Mouse (Mus musculus) lung, embryonic 14.5 days (tissue): ENCODE measurements around the gene Paf1. TPM values are rescaled to one million over a fixed set of nuclear protein-coding genes. Genes with fewer than 3 reads are reported as not detected.

Source experiments
- ATAC-seq: fragments of 200-750 bp; cut with Nextera tagmentation; 2 replicates; pipeline ENCODE4 v1.8.0; 2017; ENCODE audit warnings: mild to moderate bottlenecking, moderate TSS enrichment, moderate library complexity; ENCODE audit not compliant: insufficient read depth
- DNase-seq: peaks from one replicate; pipeline ENCODE4 v3.0.0-alpha.2; 2015
- H3K27ac ChIP-seq: fragments of 300-500 bp; sonication (generic); 2 replicates; pipeline ENCODE4 v1.5.1; 2014; ENCODE audit warnings: low read depth, mild to moderate bottlenecking, moderate library complexity
- H3K27me3 ChIP-seq: fragments of 300-500 bp; sonication (generic); 2 replicates; pipeline ENCODE4 v1.6.1; 2014; ENCODE audit warnings: low read length, control low read depth; ENCODE audit not compliant: insufficient read depth
- H3K36me3 ChIP-seq: fragments of 300-500 bp; sonication (generic); 2 replicates; pipeline ENCODE4 v1.6.1; 2014; ENCODE audit warnings: control low read depth; ENCODE audit not compliant: insufficient read depth
- H3K4me1 ChIP-seq: fragments of 300-500 bp; sonication (generic); 2 replicates; pipeline ENCODE4 v1.6.1; 2014; ENCODE audit warnings: antibody characterized with exemption, control low read depth; ENCODE audit not compliant: insufficient read depth
- H3K4me2 ChIP-seq: fragments of 300-500 bp; sonication (generic); 2 replicates; pipeline ENCODE4 v1.6.1; 2014; ENCODE audit warnings: mild to moderate bottlenecking
- H3K4me3 ChIP-seq: fragments of 300-500 bp; sonication (generic); 2 replicates; pipeline ENCODE4 v1.5.1; 2014; ENCODE audit warnings: low read depth, low read length
- H3K9ac ChIP-seq: fragments of 300-500 bp; sonication (generic); 2 replicates; pipeline ENCODE4 v1.6.1; 2014
- H3K9me3 ChIP-seq: fragments of 300-500 bp; sonication (generic); 2 replicates; pipeline ENCODE4 v1.6.1; 2016; ENCODE audit warnings: low read depth, low read length, control low read depth
- CTCF ChIP-seq: IDR thresholded peaks from 2 replicates; pipeline ENCODE4 v1.5.1; 2016; ENCODE audit warnings: antibody characterized with exemption, low read depth
- WGBS: fragments of 180-500 bp; shearing (Covaris S2); extraction: QIAGEN DNeasy Blood & Tissue Kit; methylation state at CpG from one replicate; pipeline ENCODE4 v1.1.7; 2014; 5-methylcytosine and 5-hydroxymethylcytosine counted together
- polyA plus RNA-seq: library from polyadenylated mRNA; unstranded; fragments of >200 nt; fragmentation: Nextera tagmentation; extraction: Ambion mirVana; gene quantifications from 2 replicates; pipeline ENCODE4 v1.2.1, GENCODE M21; 2014

Paf1 gene
- polyA plus RNA-seq = 73.1 and 75.4 TPM in 2 replicates

- TF ChIP-seq CTCF = no peak
- DNase-seq (peak; percentile 99), ATAC-seq (peak; percentile 97)
- Histone ChIP-seq H3K4me2 (peak within 1 kb of the TSS; percentile 91), H3K4me1 (peaks cover 6% of the 10 kb centered on the region; the same call in 1 of the 2 replicates), H3K9me3 (no peaks in the 10 kb centered on the region), H3K36me3 (peaks cover 54% of the 10 kb centered on the region), H3K27ac (peak within 1 kb of the TSS; percentile 58), H3K4me3 (peak within 1 kb of the TSS; percentile 73), H3K9ac (peak within 1 kb of the TSS; percentile 82), H3K27me3 (no peaks in the 10 kb centered on the region)
- WGBS = under 1% methylated on average over 58 of the region's 58 CpGs
Observed at GRCm38 (mm10) chr7:28392429-28393271, at the start of gene Paf1, which contains the start of gene Med29. Gene Paf1, plus strand, starts transcription at chr7:28392951. Gene Med29, minus strand, starts transcription at chr7:28392708.

GRCm38 (mm10) chr7:28344637-28345036 lies 48.1 kb upstream of the Paf1 start:
- no peak overlapping the region for H3K27ac ChIP-seq
- H3K9me3 ChIP-seq = no peaks in the 10 kb centered on the region
- peak; percentile 89 for TF ChIP-seq CTCF
- H3K4me2 ChIP-seq = no peak overlapping the region
- no peak overlapping the region for H3K9ac ChIP-seq
- H3K4me3 ChIP-seq = no peak overlapping the region
- ATAC-seq (peak; percentile 18; the same call in 1 of the 2 replicates), DNase-seq (peak; percentile 90)
- no peaks in the 10 kb centered on the region for H3K4me1 ChIP-seq
- WGBS = 1% methylated on average over 4 of the region's 4 CpGs
- H3K36me3 ChIP-seq = no peaks in the 10 kb centered on the region
- H3K27me3 ChIP-seq = no peaks in the 10 kb centered on the region

GRCm38 (mm10) chr7:28347746-28348145 lies 45.0 kb upstream of the Paf1 start:
- H3K27me3 ChIP-seq = no peaks in the 10 kb centered on the region
- no peak overlapping the region for H3K9ac ChIP-seq
- H3K36me3 ChIP-seq = peaks cover 13% of the 10 kb centered on the region
- DNase-seq (peak; percentile 69), ATAC-seq (no peak)
- no peak overlapping the region for H3K4me2 ChIP-seq
- no peak for TF ChIP-seq CTCF
- H3K4me1 ChIP-seq = peaks cover 6% of the 10 kb centered on the region
- WGBS = 53% methylated on average over 3 of the region's 3 CpGs
- H3K4me3 ChIP-seq = no peak overlapping the region
- no peaks in the 10 kb centered on the region for H3K9me3 ChIP-seq
- no peak overlapping the region for H3K27ac ChIP-seq

DNA sequence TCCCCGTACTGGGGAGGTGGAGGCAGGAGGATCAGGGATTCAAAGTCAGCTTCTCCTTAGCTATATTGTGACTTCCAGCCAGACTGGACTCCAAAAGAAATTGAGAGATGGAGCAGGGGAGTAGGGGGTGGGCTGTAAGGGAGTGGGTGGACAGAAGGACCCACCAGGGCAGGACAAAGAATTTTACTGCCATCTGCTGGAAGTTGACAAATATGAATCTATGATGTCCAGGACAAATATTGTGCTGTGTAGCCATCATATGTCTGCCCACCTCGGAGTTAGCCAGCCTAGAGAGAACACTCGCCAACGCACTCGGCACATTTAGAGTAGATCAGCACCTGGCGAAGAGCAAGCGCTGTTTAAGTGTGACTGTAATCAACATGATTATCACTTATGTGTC lies 44.1 kb upstream of the Paf1 start:
- DNase-seq (peak; percentile 63), ATAC-seq (no peak)
- Histone ChIP-seq H3K36me3 (peaks cover 22% of the 10 kb centered on the region), H3K9ac (no peak overlapping the region), H3K27ac (no peak overlapping the region), H3K4me1 (peaks cover 6% of the 10 kb centered on the region), H3K4me2 (no peak overlapping the region), H3K27me3 (no peaks in the 10 kb centered on the region), H3K9me3 (no peaks in the 10 kb centered on the region), H3K4me3 (no peak overlapping the region)
- peak; percentile 28 for TF ChIP-seq CTCF
- 79% methylated on average over 7 of the region's 7 CpGs for WGBS

- Histone ChIP-seq H3K9me3 (no peaks in the 10 kb centered on the region), H3K4me1 (peaks cover 6% of the 10 kb centered on the region), H3K27ac (peak within 1 kb of the TSS; percentile 80), H3K4me3 (peak within 1 kb of the TSS; percentile 89), H3K4me2 (peak within 1 kb of the TSS; percentile 94), H3K9ac (peak within 1 kb of the TSS; percentile 99), H3K36me3 (peaks cover 37% of the 10 kb centered on the region), H3K27me3 (no peaks in the 10 kb centered on the region)
- ATAC-seq (peak; percentile 93), DNase-seq (peak; percentile 99)
- WGBS = under 1% methylated on average over 50 of the region's 50 CpGs
- no peak for TF ChIP-seq CTCF
Observed at GRCm38 (mm10) chr7:28350155-28350883, 42.4 kb upstream of the Paf1 start, which contains the start of gene Rps16. Gene Rps16, plus strand, starts transcription at chr7:28350652.

DNA sequence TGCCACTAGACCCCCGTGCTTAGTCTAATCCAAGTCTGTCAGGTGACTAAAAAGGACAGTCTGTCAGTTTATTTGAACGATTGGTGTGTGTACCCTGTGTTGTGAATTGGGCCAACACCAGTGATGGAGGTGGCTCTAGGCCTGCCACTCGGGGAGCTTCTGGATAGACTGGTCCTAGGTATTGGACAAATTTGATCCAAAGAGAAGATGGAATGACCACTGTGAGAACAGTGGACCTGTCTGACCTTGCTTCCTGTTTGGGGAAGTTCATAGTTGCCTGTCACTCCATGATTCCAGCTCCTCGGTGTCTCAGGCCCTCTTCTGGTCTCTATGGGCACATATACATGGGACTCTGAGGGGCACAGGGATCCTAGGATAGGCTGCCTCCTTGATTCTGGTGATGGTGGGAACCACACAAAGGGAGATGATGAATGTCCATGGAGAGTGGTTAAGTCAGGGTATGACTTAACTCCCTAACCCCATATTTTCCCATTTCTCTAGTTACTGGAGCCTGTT lies 41.0 kb upstream of the Paf1 start:
- peak overlapping the region; percentile 94 for H3K4me2 ChIP-seq
- H3K27ac ChIP-seq = peak overlapping the region; percentile 80
- peak overlapping the region; percentile 89 for H3K4me3 ChIP-seq
- ATAC-seq = no peak
- TF ChIP-seq CTCF = no peak
- peaks cover 37% of the 10 kb centered on the region for H3K36me3 ChIP-seq
- no peaks in the 10 kb centered on the region for H3K27me3 ChIP-seq
- peak overlapping the region; percentile 99 for H3K9ac ChIP-seq
- no peak for DNase-seq
- 26% methylated on average over 4 of the region's 4 CpGs for WGBS
- H3K9me3 ChIP-seq = no peaks in the 10 kb centered on the region
- H3K4me1 ChIP-seq = peaks cover 6% of the 10 kb centered on the region
